Mouse (Mus musculus): Measurements from ENCODE around the gene Rtkn2.

Gene Rtkn2

GRCm38 (mm10) chr10:68107716-68108115 lies 128.3 kb downstream of the Rtkn2 start:
- DNase-seq: no peak
